Mouse (Mus musculus) ovary, postnatal 10 days (tissue): ENCODE results near the gene Esrp2.

Experiments used
- DNase-seq: peaks from one replicate; pipeline ENCODE4 v3.0.0; 2022; ENCODE audit warnings: low spot score

Gene Esrp2

DNA sequence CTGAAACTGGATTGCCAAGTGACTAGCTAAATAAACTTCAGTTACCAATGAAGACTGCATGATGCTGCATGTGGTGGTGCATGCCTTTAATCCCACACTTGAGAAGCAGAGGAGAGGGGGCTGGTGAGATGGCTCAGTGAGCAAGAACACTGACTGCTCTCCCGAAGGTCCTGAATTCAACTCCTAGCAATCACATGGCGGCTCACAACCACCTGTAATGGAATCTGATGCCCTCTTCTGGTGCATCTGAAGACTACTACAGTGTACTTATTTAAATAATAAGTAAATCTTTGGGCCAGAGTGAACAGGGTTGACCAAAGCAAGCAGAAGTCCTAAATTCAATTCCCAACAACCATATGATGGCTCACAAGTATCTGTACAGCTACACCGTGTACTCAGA lies 13.3 kb downstream of the Esrp2 start:
- no peak for DNase-seq

DNA sequence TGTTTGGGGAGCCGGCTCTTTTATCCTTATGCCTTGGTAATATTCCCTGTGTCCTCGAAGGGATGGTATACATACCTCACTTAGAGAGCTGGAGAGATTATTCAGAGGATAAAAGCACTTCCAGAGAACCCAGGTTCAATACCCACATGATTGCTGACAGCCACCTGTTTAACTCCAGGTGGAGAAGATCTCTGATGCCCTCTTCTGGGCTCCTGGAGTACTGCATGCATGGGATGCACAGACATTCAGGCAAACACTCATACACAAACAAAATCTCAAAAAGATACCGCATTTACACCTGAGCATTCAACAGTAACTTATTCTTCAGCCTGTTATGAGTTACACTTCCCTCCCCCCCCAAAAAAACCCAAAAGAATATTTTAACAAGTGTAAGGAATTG lies 20.9 kb downstream of the Esrp2 start:
- DNase-seq = no peak

DNA sequence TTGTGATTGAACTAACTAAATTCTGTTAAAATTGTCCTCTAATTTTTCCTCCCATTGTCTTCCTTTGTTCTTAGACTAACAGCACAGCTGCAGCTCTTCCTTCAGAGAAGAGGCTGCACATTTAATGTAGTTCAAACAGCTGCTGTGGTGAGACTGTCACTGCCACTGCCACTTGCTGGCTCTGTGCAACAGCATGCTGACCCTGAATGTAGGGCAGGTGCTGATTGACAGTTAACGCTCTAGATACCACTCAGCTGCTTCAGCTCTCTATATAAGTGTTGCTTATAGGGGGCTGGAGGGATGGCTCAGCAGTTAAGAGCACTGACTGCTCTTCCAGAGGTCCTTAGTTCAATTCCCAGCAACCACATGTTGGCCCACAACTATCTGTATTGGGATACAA lies 24.3 kb downstream of the Esrp2 start:
- no peak for DNase-seq

DNA sequence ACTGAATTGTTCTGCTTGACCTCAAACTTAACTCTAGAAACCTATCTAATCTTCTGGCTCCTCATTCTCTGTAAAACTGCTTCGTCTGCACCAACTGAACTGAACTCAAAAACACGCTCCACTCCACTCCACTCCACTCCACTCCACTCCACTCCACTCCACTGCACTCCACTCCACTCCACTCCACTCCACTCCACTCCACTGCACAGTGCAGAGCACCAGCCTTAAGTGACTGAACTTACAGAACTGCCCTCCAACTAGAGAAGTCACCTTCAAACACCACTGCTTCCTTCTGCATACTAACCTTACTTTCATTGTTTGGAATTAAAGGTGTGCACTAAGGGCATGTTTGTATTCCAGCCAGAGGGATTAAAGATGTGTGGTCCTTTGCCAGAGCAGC lies 24.7 kb downstream of the Esrp2 start:
- no peak for DNase-seq

DNA sequence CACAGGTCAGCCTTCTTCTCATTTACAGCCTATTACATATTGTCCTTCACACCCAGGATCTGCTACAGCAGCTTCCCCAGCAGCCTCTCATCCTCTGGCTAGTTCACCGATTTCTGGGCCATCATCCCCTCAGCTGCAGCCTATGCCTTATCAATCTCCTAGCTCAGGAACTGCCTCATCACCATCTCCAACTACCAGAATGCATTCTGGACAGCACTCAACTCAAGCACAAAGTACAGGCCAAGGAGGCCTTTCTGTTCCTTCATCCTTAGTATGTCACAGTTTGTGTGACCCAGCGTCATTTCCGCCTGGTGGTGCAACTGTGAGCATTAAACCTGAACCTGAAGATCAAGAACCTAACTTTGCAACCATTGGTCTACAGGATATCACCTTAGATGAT lies 28.0 kb downstream of the Esrp2 start:
- DNase-seq = no peak

DNA sequence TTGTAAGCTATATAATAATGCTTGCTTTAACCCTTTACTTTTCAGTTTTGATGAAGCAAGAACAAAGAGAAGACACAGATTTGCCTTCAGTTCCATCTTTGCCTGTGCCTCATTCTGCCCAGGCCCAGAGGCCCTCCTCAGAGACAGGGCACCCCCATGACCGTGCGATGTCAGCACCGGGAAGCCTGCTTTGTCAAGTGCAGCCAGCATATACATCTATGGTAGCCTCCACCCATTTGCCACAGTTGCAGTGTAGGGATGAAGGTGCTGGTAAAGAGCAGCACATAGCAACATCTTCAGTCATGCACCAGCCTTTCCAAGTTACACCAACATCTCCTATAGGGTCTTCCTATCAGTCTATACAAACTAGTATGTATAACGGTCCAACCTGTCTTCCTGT lies 28.7 kb downstream of the Esrp2 start:
- DNase-seq = no peak

DNA sequence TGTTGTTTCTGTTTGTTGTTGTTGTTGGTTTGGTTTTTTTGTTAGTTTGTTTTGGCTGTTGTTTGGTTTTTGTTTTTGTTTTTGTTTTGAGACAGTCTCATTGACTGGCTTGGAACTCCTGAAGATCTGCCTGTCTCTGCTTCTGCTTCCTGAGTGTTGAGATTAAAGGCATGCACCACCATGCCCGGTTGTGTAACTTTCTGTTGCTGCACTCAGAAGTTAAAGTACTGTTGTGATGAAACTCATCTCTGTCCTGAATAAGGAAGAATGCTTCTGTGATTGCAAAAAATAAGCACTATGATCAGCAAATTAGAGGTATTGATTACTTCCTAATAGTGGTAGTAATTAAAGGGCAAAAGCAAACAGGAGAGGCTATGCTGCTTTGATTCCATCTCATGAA lies 30.6 kb downstream of the Esrp2 start:
- DNase-seq = no peak

DNA sequence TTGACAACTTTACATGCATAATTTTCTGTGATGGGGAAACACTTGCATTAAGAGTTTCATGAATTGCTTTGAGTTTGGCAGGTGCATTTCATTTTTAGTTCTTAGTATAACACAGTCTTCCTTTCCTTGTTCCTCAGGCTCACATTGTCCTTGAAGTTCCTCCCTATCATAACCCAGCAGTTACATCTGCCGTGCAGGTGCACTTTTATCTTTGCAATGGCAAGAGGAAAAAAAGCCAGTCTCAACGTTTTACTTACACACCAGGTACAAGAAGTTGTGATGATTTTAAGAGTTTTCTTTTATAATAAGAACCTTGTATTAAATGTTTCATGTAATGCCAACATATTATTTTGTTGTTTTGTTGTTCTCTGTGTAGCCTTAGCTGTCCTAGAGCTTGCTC lies 32.9 kb downstream of the Esrp2 start:
- DNase-seq = no peak

DNA sequence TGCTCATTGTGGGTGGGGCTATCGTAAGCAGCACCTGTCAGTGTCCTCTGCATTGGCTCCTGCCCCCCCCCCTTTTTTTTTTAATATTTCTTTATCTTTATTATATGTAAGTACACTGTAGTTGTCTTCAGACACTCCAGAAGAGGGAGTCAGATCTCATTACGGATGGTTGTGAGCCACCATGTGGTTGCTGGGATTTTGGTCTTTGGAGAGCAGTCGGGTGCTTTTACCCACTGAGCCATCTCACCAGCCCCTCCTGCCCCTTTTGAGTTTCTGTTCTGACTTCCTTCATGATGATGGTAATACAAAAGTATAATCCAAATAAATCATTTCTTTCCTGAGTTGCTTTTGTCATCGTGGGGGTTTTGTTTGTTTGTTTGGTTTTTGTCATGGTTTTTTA lies 34.5 kb downstream of the Esrp2 start:
- no peak for DNase-seq
